Comparison of ENCODE assay signal across 28 mouse cellular contexts in genomic region chr5:118914191-118914750, GRCm38 (mm10).
DNase-seq lines count a peak whose midpoint lies in the region; ATAC-seq and TF ChIP-seq lines count a peak whose summit lies in the region.
"Had no signal": no experiment of that assay in that cellular context is flagged by ENCODE, and none has a peak within 500 bp of the region (broad histone marks: within the 10 kb centered on the region; RNA-seq: fewer than 3 reads in every experiment).

No protein-coding gene starts in this region.

- no peaks in the 10 kb centered on the region for H3K36me3 ChIP-seq in forebrain, embryonic 11.5 days (ENCODE audit: control insufficient read depth, insufficient read depth, low read length)
- no peaks in the 10 kb centered on the region for H3K36me3 ChIP-seq in forebrain, postnatal 0 days (ENCODE audit: insufficient read depth)
- no peaks in the 10 kb centered on the region for H3K36me3 ChIP-seq in forebrain, embryonic 16.5 days (ENCODE audit: control insufficient read depth, insufficient read depth)
- H3K36me3 ChIP-seq in forebrain, embryonic 15.5 days = no peaks in the 10 kb centered on the region
- no peaks in the 10 kb centered on the region for H3K36me3 ChIP-seq in limb, embryonic 10.5 days
- H3K36me3 ChIP-seq: embryonic facial prominence, embryonic 13.5 days; G1E; heart, embryonic 12.5 days; heart, embryonic 15.5 days had no signal

- H3K27me3 ChIP-seq in forebrain, embryonic 11.5 days (ENCODE audit: control insufficient read depth, insufficient read depth, low read length) = no peaks in the 10 kb centered on the region
- H3K27me3 ChIP-seq in forebrain, postnatal 0 days (ENCODE audit: insufficient read depth, low read length) = no peaks in the 10 kb centered on the region
- no peaks in the 10 kb centered on the region for H3K27me3 ChIP-seq in forebrain, embryonic 16.5 days (replicated peaks; ENCODE audit: control insufficient read depth, insufficient read depth, low read length)
- H3K27me3 ChIP-seq in forebrain, embryonic 15.5 days = 0 out of 2 replicates have a peak, but pooled peaks cover 2% of the 10 kb centered on the region
- peaks cover 4% of the 10 kb centered on the region for H3K27me3 ChIP-seq in limb, embryonic 10.5 days (ENCODE audit: low read depth, poor library complexity, severe bottlenecking)
- H3K27me3 ChIP-seq: CH12.LX; embryonic facial prominence, embryonic 13.5 days; heart, embryonic 12.5 days had no signal

- peak; percentile 52 for DNase-seq in forebrain, embryonic 11.5 days (ENCODE audit: low spot score)
- DNase-seq in forebrain, postnatal 0 days = no peak
- no peak for DNase-seq in limb, embryonic 10.5 days (ENCODE audit: low spot score)
- DNase-seq in urinary bladder, postnatal 25 days (ENCODE audit: low spot score) = no peak
- no peak for DNase-seq in layer of hippocampus, adult 11-12 months (ENCODE audit: low spot score)
- DNase-seq: adrenal gland, adult 8-10 months; B cell, adult 2 months; cerebellum, adult 11 months; cerebellum, adult 2 months; cerebellum, adult 9-11 months; cerebellum, postnatal 25 days; gastrocnemius, postnatal 25 days; heart, adult 18-20 months; heart, postnatal 10 days; heart, postnatal 4 days; kidney, adult 18-20 months had no signal

- H3K27ac ChIP-seq in forebrain, embryonic 11.5 days (ENCODE audit: low read depth, low read length) = no peak overlapping the region
- no peak overlapping the region for H3K27ac ChIP-seq in forebrain, postnatal 0 days (ENCODE audit: low read depth, low read length)
- H3K27ac ChIP-seq in forebrain, embryonic 16.5 days (ENCODE audit: low read length) = no peak overlapping the region
- no peak overlapping the region for H3K27ac ChIP-seq in forebrain, embryonic 15.5 days (replicated peaks)
- H3K27ac ChIP-seq in limb, embryonic 10.5 days = 0 out of 2 replicates have a peak overlapping the region, but pooled peaks have one; percentile 12
- H3K27ac ChIP-seq: embryonic facial prominence, embryonic 13.5 days; heart, embryonic 15.5 days; hindbrain, embryonic 14.5 days; hindbrain, postnatal 0 days had no signal

- no peaks in the 10 kb centered on the region for H3K9me3 ChIP-seq in forebrain, embryonic 11.5 days (ENCODE audit: control insufficient read depth, low read length)
- H3K9me3 ChIP-seq in forebrain, postnatal 0 days (ENCODE audit: low read length) = no peaks in the 10 kb centered on the region
- H3K9me3 ChIP-seq in forebrain, embryonic 16.5 days (ENCODE audit: control insufficient read depth, low read length) = no peaks in the 10 kb centered on the region
- no peaks in the 10 kb centered on the region for H3K9me3 ChIP-seq in forebrain, embryonic 15.5 days
- no peaks in the 10 kb centered on the region for H3K9me3 ChIP-seq in limb, embryonic 10.5 days (replicated peaks)
- H3K9me3 ChIP-seq: embryonic facial prominence, embryonic 13.5 days; heart, embryonic 12.5 days; heart, embryonic 15.5 days had no signal

- TF ChIP-seq CTCF in forebrain, postnatal 0 days (IDR thresholded peaks at IDR 0.05; ENCODE audit: low read depth) = no peak

- H3K4me1 ChIP-seq in forebrain, embryonic 11.5 days (replicated peaks; ENCODE audit: control insufficient read depth, insufficient read depth, low read length) = no peaks in the 10 kb centered on the region
- H3K4me1 ChIP-seq in forebrain, postnatal 0 days (ENCODE audit: insufficient read depth) = no peaks in the 10 kb centered on the region
- H3K4me1 ChIP-seq in forebrain, embryonic 16.5 days (replicated peaks; ENCODE audit: control insufficient read depth, insufficient read depth, low read length) = no peaks in the 10 kb centered on the region
- no peaks in the 10 kb centered on the region for H3K4me1 ChIP-seq in forebrain, embryonic 15.5 days
- H3K4me1 ChIP-seq in limb, embryonic 10.5 days = peaks cover 19% of the 10 kb centered on the region

- ATAC-seq in forebrain, embryonic 11.5 days (replicated peaks; ENCODE audit: low FRiP score) = no peak
- no peak for ATAC-seq in forebrain, postnatal 0 days
- peak; percentile 28; the same call in 1 of the 2 replicates for ATAC-seq in forebrain, embryonic 16.5 days
- ATAC-seq in forebrain, embryonic 15.5 days (replicated peaks) = no peak
- ATAC-seq: hindbrain, postnatal 0 days; inflammation-experienced regulatory T-cells, adult 6 months; intestine, embryonic 16.5 days had no signal

- H3K4me3 ChIP-seq in forebrain, embryonic 11.5 days (ENCODE audit: low read depth, low read length) = no peak overlapping the region
- H3K4me3 ChIP-seq in forebrain, postnatal 0 days (ENCODE audit: low read depth, low read length) = no peak overlapping the region
- no peak overlapping the region for H3K4me3 ChIP-seq in forebrain, embryonic 16.5 days (replicated peaks; ENCODE audit: low read length)
- H3K4me3 ChIP-seq in forebrain, embryonic 15.5 days = no peak overlapping the region
- no peak overlapping the region for H3K4me3 ChIP-seq in limb, embryonic 10.5 days
- H3K4me3 ChIP-seq: embryonic facial prominence, embryonic 13.5 days; erythroblast, embryonic 14.5 days; heart, embryonic 12.5 days; heart, embryonic 15.5 days had no signal

- H3K4me2 ChIP-seq in forebrain, embryonic 11.5 days (ENCODE audit: low read depth, low read length, severe bottlenecking) = no peak overlapping the region
- no peak overlapping the region for H3K4me2 ChIP-seq in forebrain, postnatal 0 days (ENCODE audit: low read depth)
- no peak overlapping the region for H3K4me2 ChIP-seq in forebrain, embryonic 16.5 days (ENCODE audit: low read length)
- no peak overlapping the region for H3K4me2 ChIP-seq in forebrain, embryonic 15.5 days (replicated peaks)
- H3K4me2 ChIP-seq: embryonic facial prominence, embryonic 13.5 days; heart, embryonic 12.5 days; heart, embryonic 15.5 days; hindbrain, embryonic 14.5 days had no signal

- H3K9ac ChIP-seq in forebrain, embryonic 11.5 days (ENCODE audit: low read length) = no peak overlapping the region
- no peak overlapping the region for H3K9ac ChIP-seq in forebrain, postnatal 0 days
- no peak overlapping the region for H3K9ac ChIP-seq in forebrain, embryonic 16.5 days (replicated peaks; ENCODE audit: low read depth, low read length)
- no peak overlapping the region for H3K9ac ChIP-seq in forebrain, embryonic 15.5 days (replicated peaks)
- H3K9ac ChIP-seq: embryonic facial prominence, embryonic 13.5 days; heart, embryonic 12.5 days; heart, embryonic 15.5 days; hindbrain, embryonic 14.5 days had no signal

- 53% methylated on average over 6 of the region's 6 CpGs for WGBS in forebrain, embryonic 11.5 days
- 16% methylated on average over 6 of the region's 6 CpGs for WGBS in forebrain, postnatal 0 days
- WGBS in forebrain, embryonic 16.5 days = 16% methylated on average over 6 of the region's 6 CpGs
- WGBS in forebrain, embryonic 15.5 days = 23% methylated on average over 6 of the region's 6 CpGs
- 68% methylated on average over 6 of the region's 6 CpGs for WGBS in limb, embryonic 10.5 days
